Mouse (Mus musculus) bone marrow, adult 2 months (tissue): ENCODE data around the gene Cyp4a32. TPM values are rescaled to one million over a fixed set of nuclear protein-coding genes. Genes with fewer than 3 reads are reported as not detected.
"Not testable (repeated sequence)": the region's sequence is repeated elsewhere in the genome, so short reads cannot be mapped to it uniquely, and the experiment has no call there.

Experiments
- H3K27ac ChIP-seq: fragments of 200-500 bp; 2 replicates; pipeline ENCODE4 v1.5.1; 2012; ENCODE audit warnings: low read depth, mild to moderate bottlenecking, control low read depth, inconsistent platforms, low read length; ENCODE audit not compliant: control insufficient read depth, poor library complexity, insufficient read depth
- H3K4me1 ChIP-seq: fragments of 200-500 bp; 2 replicates; pipeline ENCODE4 v1.6.1; 2011; ENCODE audit warnings: low read length; ENCODE audit not compliant: control insufficient read depth, insufficient read depth
- H3K4me3 ChIP-seq: fragments of 200-500 bp; replicated peaks from 2 replicates; pipeline ENCODE3; 2011; ENCODE audit warnings: mild to moderate bottlenecking, low read depth, low read length, control low read depth; ENCODE audit not compliant: control insufficient read depth
- CTCF ChIP-seq: fragments of 200-500 bp; IDR thresholded peaks from 2 replicates; pipeline ENCODE4 v1.5.1; 2011; ENCODE audit warnings: low read length, control low read depth; ENCODE audit not compliant: control insufficient read depth, insufficient read depth
- POLR2A ChIP-seq: fragments of 200-500 bp; IDR thresholded peaks from 2 replicates; pipeline ENCODE4 v1.6.1; 2011; ENCODE audit warnings: low read depth, mild to moderate bottlenecking, control low read depth, low read length, borderline replicate concordance; ENCODE audit not compliant: control insufficient read depth
- WGBS: fragments of 180-500 bp; shearing (Covaris S2); methylation state at CpG from one replicate; pipeline ENCODE4 v1.1.7; 2018; 5-methylcytosine and 5-hydroxymethylcytosine counted together
- polyA plus RNA-seq: library from polyadenylated mRNA; stranded (reverse); fragments of >200 nt; gene quantifications from 2 replicates; pipeline ENCODE4 v1.2.4, GENCODE M21; 2011; ENCODE audit warnings: low replicate concordance; ENCODE audit not compliant: missing spikeins, insufficient read depth, insufficient read length

The Cyp4a32 gene
- polyA plus RNA-seq, result not detected in 2 replicates

DNA sequence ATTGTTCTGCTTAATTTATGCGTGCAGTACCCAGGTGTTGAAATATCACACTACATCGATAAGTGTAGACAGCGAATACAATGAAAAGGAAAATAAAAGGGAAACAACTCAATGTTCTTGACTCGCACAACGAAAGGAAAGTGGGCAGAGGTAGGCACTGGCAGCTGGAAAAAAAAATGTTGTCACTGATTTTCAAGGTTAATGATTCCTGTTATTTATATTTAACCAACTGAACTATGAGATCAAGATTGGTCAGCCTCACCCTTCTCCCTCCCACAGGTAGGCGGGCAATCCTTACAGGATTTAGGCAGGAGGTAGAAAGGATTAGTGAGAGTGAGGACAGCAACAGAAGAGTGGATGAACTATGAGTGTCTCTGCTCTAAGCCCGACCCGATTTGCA lies at the start of gene Cyp4a32:
TSS of gene Cyp4a32 (plus strand) at position 359 of the 400 bp plus-strand sequence.
- H3K4me3 ChIP-seq, H3K27ac ChIP-seq, H3K4me1 ChIP-seq: not testable (repeated sequence)
- 81% methylated on average over 8 of the region's 8 CpGs for WGBS

DNA sequence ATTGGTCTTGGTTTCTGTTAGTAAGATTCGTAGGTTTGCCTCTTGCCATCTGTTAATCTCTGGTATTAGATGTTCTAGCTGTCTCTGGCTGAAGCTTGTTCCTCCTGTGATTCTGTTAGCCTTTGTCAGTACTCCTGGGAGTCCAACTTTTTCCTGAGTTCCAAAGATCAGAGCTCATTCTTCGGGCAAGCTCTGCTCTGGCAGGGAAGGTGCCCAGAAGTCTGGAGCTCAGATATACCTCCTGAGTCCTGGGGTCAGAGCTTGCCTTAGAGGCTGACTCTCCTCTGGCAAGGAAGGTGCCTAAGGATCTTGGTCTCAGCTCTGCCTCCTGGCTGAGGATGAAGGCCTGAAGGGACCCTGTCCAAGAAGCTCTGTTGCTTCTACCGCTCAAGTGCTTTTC lies 48.0 kb upstream of the Cyp4a32 start:
- WGBS, result 80% methylated on average over 3 of the region's 3 CpGs
- TF ChIP-seq CTCF, result no peak
- TF ChIP-seq POLR2A, result no peak
- no peaks in the 10 kb centered on the region for H3K4me1 ChIP-seq
- no peak overlapping the region for H3K4me3 ChIP-seq
- no peak overlapping the region for H3K27ac ChIP-seq

GRCm38 (mm10) chr4:115555513-115555912 lies 45.3 kb upstream of the Cyp4a32 start:
- 62% methylated on average over 2 of the region's 2 CpGs for WGBS
- Histone ChIP-seq H3K4me3 (no peak overlapping the region), H3K27ac (no peak overlapping the region), H3K4me1 (no peaks in the 10 kb centered on the region)
- no peak for TF ChIP-seq CTCF
- TF ChIP-seq POLR2A, result no peak

GRCm38 (mm10) chr4:115557861-115558561 lies 42.8 kb upstream of the Cyp4a32 start:
- Histone ChIP-seq H3K27ac (no peak overlapping the region), H3K4me1 (no peaks in the 10 kb centered on the region), H3K4me3 (no peak overlapping the region)
- WGBS, result 78% methylated on average over 4 of the region's 4 CpGs
- TF ChIP-seq POLR2A, result no peak
- no peak for TF ChIP-seq CTCF

DNA sequence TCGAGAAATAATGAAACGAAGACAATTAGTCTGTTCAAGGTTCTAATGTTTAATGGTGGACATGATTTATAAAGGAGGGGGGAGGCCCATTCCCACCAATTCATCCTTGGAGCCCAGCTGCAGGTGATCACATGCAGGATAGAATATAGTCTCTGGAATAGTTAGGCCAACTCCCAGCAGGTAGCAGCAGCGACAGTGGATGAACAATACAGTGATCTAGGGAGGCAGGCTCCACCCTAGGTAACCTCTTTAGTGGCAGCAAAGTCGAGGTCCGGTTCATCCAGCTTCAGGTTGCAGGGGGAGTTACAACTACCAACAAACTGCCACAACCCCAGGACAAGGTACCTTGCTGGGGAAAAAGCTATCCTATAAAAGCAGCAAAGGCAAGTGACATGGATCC lies 39.5 kb upstream of the Cyp4a32 start:
- WGBS, result 79% methylated on average over 5 of the region's 5 CpGs
- not testable (repeated sequence) for H3K4me3 ChIP-seq, H3K4me1 ChIP-seq, H3K27ac ChIP-seq

- Histone ChIP-seq H3K4me3 (no peak within 1 kb of the TSS), H3K4me1 (no peaks in the 10 kb centered on the region), H3K27ac (no peak within 1 kb of the TSS)
- no peak for TF ChIP-seq POLR2A
- WGBS, result 77% methylated on average over 3 of the region's 3 CpGs
Observed at GRCm38 (mm10) chr4:115563401-115563800, 37.4 kb upstream of the Cyp4a32 start, which contains the start of gene Cyp4a31. TSS of gene Cyp4a31 (plus strand) at chr4:115563649.

DNA sequence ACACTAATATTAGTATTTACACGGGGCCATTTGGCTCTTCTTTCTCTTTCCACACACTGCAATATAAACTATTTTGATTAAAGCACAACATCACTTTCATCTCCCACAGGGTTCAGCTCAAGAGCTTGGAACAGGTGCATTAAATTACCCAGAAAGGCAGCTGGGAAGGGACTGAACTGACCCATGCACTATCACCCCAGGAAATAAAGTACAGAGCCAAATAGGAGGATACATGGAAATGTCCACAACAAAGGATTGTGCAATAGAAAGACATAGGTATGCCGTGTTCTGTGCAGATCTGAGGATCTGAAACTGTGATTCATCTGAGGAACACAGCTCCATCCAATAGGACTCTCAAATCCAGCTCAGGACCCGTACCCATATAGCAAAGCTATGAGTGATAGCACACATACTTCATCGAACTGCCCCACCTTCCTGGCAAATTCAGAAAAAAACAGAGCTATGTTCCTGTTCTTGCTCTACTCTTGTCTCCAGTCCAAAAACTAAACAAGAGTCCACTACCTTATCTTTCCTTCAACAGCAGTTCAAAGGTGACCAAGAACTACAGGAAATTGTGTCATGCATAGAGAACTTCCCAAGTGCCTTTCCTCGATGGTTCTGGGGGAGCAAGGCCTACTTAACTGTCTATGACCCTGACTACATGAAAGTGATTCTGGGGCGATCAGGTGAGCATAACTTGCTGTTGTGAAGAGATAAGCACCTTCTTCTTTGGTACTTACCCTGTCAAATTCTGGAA lies 36.1 kb upstream of the Cyp4a32 start:
- not testable (repeated sequence) for H3K27ac ChIP-seq

DNA sequence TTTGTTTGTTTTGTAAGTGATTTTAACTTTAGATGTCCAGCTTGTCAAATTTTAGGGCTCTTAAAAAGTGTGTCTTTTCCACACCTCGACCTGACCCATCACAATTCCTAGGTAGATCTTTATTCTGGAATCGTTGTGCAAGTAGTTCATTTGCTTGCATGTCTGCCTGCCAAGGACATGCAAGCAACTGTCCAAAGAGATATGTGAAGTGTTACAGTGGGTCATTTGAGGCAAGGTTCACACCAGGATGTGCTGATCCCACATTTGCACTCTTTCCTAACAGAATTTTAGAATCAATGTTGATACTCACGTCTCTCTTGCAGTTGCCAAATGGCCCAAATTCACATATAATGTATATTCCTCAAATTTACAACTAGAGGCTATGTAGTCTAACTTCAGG lies 25.5 kb upstream of the Cyp4a32 start:
- no peaks in the 10 kb centered on the region for H3K4me1 ChIP-seq
- H3K4me3 ChIP-seq, result no peak overlapping the region
- TF ChIP-seq POLR2A (no peak), CTCF (no peak)
- no peak overlapping the region for H3K27ac ChIP-seq
- WGBS, result 65% methylated on average over 3 of the region's 3 CpGs

More for the DNA sequence above, 36.1 kb upstream of the Cyp4a32 start:
- not testable (repeated sequence) for H3K4me1 ChIP-seq, H3K4me3 ChIP-seq
- 66% methylated on average over 6 of the region's 6 CpGs for WGBS

DNA sequence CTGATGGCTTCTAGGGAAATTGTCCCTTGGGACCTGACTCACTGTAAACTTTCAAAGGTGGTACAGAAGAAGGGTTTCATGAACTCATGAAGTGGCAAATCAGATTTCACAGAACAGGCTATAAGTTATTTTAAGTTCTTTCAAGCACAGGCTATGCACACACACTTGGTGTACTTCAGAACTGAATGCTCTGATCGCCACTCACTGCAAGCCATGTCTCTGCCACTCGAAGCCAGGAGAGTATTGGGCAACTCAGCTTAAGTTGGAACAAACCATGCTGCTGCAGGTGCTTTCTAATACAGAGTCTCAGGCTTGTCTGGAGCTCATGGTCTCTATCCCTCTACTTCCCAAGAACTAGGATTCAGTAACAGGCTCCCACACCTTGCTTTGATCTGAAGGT lies 25.0 kb upstream of the Cyp4a32 start:
- H3K4me1 ChIP-seq, result no peaks in the 10 kb centered on the region
- no peak overlapping the region for H3K27ac ChIP-seq
- 75% methylated on average over 2 of the region's 2 CpGs for WGBS
- TF ChIP-seq CTCF, result no peak
- no peak for TF ChIP-seq POLR2A
- no peak overlapping the region for H3K4me3 ChIP-seq
